Mouse (Mus musculus) G1E (cell line): ENCODE data around the gene Asb3. TPM values are rescaled to one million over a fixed set of nuclear protein-coding genes. Genes with fewer than 3 reads are reported as not detected.

ENCODE experiments used
- ATAC-seq: 2 replicates; pipeline ENCODE4 v1.8.0; 2016; ENCODE audit warnings: mild to moderate bottlenecking; ENCODE audit not compliant: insufficient number of reproducible peaks, poor library complexity, low FRiP score, severe bottlenecking; ENCODE audit errors: extremely low read depth
- DNase-seq: peaks from one replicate; pipeline ENCODE4 v3.0.0; 2012; ENCODE audit warnings: low spot score
- H3K27me3 ChIP-seq: 2 replicates; pipeline ENCODE4 v1.6.1; 2012; ENCODE audit warnings: mild to moderate bottlenecking, low read length, inconsistent platforms; ENCODE audit not compliant: insufficient read depth
- H3K36me3 ChIP-seq: replicated peaks from 2 replicates; pipeline ENCODE3; 2012; ENCODE audit warnings: mild to moderate bottlenecking, inconsistent platforms
- H3K4me1 ChIP-seq: 2 replicates; pipeline ENCODE4 v1.6.1; 2012; ENCODE audit warnings: low read depth, low read length, inconsistent platforms, mixed read lengths; ENCODE audit not compliant: insufficient read depth
- H3K4me3 ChIP-seq: 2 replicates; pipeline ENCODE4 v1.5.1; 2012; ENCODE audit warnings: low read depth, mild to moderate bottlenecking, inconsistent platforms, low read length, moderate library complexity, mixed read lengths
- H3K9me3 ChIP-seq: replicated peaks from 2 replicates; pipeline ENCODE4 v1.6.1; 2012; ENCODE audit warnings: inconsistent platforms
- CTCF ChIP-seq: IDR thresholded peaks from 2 replicates; pipeline ENCODE4 v1.5.1; 2012; ENCODE audit warnings: low read depth, low read length, inconsistent platforms, mixed read lengths
- GATA1 ChIP-seq: IDR thresholded peaks from 2 replicates; pipeline ENCODE4 v1.6.1; 2012; ENCODE audit warnings: borderline replicate concordance, low read length, inconsistent platforms, mixed read lengths
- GATA2 ChIP-seq: IDR thresholded peaks from 2 replicates; pipeline ENCODE4 v1.6.1; 2012; ENCODE audit warnings: low read depth, low read length, inconsistent platforms, borderline replicate concordance
- POLR2AphosphoS5 ChIP-seq: IDR thresholded peaks from 2 replicates; pipeline ENCODE4 v1.6.1; 2012; ENCODE audit warnings: low read depth, low read length, inconsistent platforms; ENCODE audit not compliant: insufficient replicate concordance
- TAL1 ChIP-seq: conservative IDR thresholded peaks from 2 replicates; pipeline ENCODE4 v1.6.1; 2012; ENCODE audit warnings: low read depth, low read length, inconsistent platforms, mixed read lengths
- polyA plus RNA-seq: library from polyadenylated mRNA; stranded (reverse); fragments of >175 nt; gene quantifications from 2 replicates; pipeline ENCODE4 v1.2.3, GENCODE M21; 2012
- total RNA-seq, 2 experiments: library from RNA; stranded (forward) in 1 of 2; stranded (reverse) in 1 of 2; fragments of 200-1000 nt in 1 of 2; fragments of >200 nt in 1 of 2; fragmentation: Nextera tagmentation in 1 of 2; gene quantifications; 2 replicates each; pipeline ENCODE4 v1.2.3; 2014 to 2017

Asb3 gene
- total RNA-seq (2014; fragmentation: Nextera tagmentation) (15.7 and 16.1 TPM in 2 replicates), total RNA-seq (2017) (26.4 and 26.5 TPM in 2 replicates), polyA plus RNA-seq (1.2 and 1.5 TPM in 2 replicates)

DNA sequence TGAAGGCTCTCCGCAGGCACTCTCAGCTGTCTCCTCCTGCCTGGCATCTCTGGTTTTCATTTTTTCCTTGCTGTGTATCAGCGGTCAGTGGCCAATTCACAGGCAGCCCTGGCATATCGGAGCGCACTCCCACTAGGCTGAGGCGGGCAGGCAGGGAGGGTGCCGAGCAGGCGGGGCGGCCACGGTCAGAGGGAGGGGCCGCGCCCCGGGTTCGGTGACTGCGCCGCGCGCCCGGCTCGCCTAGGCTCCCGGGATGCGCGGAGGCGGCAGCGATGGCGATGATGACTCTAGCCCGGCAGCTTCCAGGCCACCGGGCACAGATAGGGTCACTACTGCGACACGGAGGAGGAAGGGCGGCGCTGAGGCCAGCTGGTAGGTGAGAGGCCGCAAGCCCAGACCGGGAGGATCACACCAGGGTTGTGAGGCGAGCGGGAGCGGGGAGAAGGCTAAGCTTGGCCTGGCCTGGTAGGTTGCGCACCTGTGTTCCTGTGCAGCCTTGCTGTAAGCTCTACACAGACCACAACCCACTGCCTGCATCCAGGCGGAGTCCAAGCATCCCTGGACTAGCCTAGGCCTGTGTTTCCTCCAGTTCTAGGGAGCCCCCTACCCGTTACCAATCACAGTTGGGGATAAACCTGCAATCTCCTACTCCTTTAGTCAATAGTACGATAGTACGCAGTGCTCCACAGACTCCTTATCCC is at the start of gene Asb3, which contains the start of gene Gpr75:
Gene Asb3 (plus strand): TSS at position 246 of the 701 bp plus-strand sequence.
Gene Gpr75 (plus strand): TSS at position 188 of the 701 bp plus-strand sequence.
- Histone ChIP-seq H3K4me1 (peaks cover 5% of the 10 kb centered on the region; the same call in 1 of the 2 replicates), H3K27me3 (peaks cover 5% of the 10 kb centered on the region; the same call in 1 of the 2 replicates), H3K36me3 (peaks cover 5% of the 10 kb centered on the region), H3K4me3 (no peak within 1 kb of the TSS), H3K9me3 (no peaks in the 10 kb centered on the region)
- ATAC-seq (no peak), DNase-seq (no peak)
- TF ChIP-seq GATA2 (no peak), TAL1 (no peak), CTCF (no peak), POLR2AphosphoS5 (no peak), GATA1 (no peak)

DNA sequence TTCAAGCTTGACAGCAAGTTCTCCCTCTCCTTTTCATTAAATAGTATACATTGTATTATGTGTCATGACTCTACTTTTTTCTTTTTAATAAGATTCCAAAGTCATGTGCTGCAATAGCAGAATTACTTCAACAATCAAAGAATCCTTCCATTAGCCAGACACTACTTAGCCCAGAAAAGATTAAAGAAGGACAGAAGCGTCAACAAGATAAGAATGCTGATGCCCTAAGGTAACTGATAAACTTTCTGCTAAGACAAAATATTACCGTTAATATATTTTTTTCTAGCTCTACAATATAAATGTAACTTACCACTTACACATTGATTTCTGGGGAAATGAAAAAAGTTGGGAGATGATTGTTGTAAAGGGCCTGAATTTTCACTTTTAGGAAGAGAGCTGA is 46.4 kb upstream of the Asb3 start:
- Histone ChIP-seq H3K27me3 (no peaks in the 10 kb centered on the region), H3K36me3 (peaks cover 55% of the 10 kb centered on the region), H3K4me3 (no peak overlapping the region), H3K4me1 (no peaks in the 10 kb centered on the region), H3K9me3 (no peaks in the 10 kb centered on the region)
- ATAC-seq (no peak), DNase-seq (no peak)
- TF ChIP-seq TAL1 (no peak), GATA2 (no peak), POLR2AphosphoS5 (no peak), CTCF (no peak), GATA1 (no peak)

DNA sequence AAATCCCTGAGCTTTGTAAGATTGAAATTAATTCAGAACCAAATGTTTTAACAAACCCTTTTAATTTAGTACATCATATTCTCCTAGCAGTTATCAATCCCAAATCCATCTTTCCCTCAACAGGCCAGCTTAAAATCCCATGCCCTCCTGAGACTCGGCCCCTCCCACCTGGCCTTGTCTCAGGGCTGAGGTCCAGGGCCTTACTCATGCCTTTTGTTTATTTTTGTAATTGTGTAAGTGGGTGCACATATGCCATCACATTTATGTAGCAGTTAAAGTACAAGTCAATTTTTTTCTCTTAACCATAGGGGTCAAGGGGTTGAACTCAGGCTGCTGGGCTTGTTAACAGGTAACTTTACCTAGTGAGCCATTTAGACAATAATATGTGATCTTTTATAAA is 40.9 kb upstream of the Asb3 start:
- Histone ChIP-seq H3K27me3 (no peaks in the 10 kb centered on the region), H3K9me3 (no peaks in the 10 kb centered on the region), H3K36me3 (peaks cover 55% of the 10 kb centered on the region), H3K4me1 (no peaks in the 10 kb centered on the region), H3K4me3 (no peak overlapping the region)
- TF ChIP-seq TAL1 (no peak), GATA2 (no peak), CTCF (no peak), POLR2AphosphoS5 (no peak)
- ATAC-seq, result no peak
- no peak for DNase-seq

DNA sequence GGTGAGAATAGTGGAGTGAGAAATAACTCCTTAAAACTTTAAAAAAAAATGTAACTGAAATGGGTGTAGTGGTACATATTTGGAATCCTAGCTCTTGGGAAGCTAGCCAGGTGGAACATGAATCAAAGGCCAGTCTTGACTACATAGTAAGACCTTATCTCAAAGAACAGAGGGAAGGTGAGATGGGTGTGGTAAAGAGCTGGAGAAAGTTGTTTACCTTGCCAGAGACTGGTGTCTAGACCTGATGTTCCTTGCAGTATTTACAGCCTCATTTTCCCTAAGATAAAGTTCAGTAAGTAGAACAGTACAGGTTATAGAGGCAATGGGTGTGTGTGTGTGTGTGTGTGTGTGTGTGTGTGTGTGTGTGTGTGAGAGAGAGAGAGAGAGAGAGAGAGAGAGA is 12.8 kb upstream of the Asb3 start:
- no peaks in the 10 kb centered on the region for H3K27me3 ChIP-seq
- peaks cover 41% of the 10 kb centered on the region for H3K36me3 ChIP-seq
- DNase-seq (no peak), ATAC-seq (no peak)
- H3K4me1 ChIP-seq, result no peaks in the 10 kb centered on the region; the same call in 1 of the 2 replicates
- H3K9me3 ChIP-seq, result no peaks in the 10 kb centered on the region
- no peak overlapping the region for H3K4me3 ChIP-seq
- TF ChIP-seq POLR2AphosphoS5 (no peak), CTCF (no peak), GATA1 (no peak), TAL1 (no peak), GATA2 (no peak)

DNA sequence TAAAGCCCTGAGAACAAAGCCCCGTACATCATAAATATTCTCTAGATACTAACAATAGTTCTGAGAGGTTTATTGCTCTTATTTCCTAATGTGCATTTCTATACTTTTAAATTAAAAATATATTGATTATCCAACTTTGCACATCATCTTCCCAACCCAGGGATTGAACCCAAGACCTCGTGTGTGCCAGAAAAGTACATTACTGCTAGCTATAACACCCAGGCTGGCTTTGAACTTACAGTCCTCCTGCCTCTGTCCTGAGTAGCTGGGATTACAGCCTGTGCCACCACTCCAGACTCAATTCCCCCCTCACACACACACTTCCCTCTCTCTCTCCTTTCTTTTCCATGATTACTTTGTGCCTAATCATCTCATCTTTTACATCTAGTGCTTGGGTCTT is 2.9 kb downstream of the Asb3 start:
- TF ChIP-seq GATA1, result no peak
- no peak for TF ChIP-seq CTCF
- TF ChIP-seq POLR2AphosphoS5, result no peak
- no peak for ATAC-seq

DNA sequence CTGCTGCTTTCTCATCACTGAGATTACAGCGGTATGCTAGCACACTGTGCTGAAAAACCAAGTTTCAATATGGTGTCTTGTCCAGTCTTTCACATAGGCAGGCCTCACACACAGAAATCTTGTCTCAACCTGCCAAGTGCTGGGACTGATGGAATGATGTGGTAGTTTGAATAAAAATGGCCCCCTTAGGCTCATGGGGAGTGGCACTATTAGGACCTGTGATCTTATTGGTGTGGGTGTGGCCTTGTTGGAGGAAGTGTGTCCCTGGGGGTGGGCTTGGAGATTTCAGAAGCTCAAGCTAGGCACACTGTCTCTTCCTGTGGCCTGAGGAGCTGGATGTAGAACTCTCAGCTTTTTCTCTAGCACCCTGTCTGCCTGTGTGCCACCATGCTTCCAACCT is 11.0 kb downstream of the Asb3 start:
- H3K9me3 ChIP-seq, result no peaks in the 10 kb centered on the region
- H3K4me3 ChIP-seq, result no peak overlapping the region
- no peaks in the 10 kb centered on the region for H3K4me1 ChIP-seq
- H3K27me3 ChIP-seq, result peaks cover 12% of the 10 kb centered on the region
- no peaks in the 10 kb centered on the region for H3K36me3 ChIP-seq
- ATAC-seq, result no peak
- no peak for TF ChIP-seq POLR2AphosphoS5
- no peak for TF ChIP-seq GATA1
- TF ChIP-seq GATA2, result no peak
- no peak for TF ChIP-seq CTCF
- DNase-seq, result no peak

More for the DNA sequence above, 2.9 kb downstream of the Asb3 start:
- Histone ChIP-seq H3K9me3 (no peaks in the 10 kb centered on the region), H3K4me3 (no peak overlapping the region), H3K36me3 (peaks cover 2% of the 10 kb centered on the region), H3K4me1 (peaks cover 5% of the 10 kb centered on the region; the same call in 1 of the 2 replicates), H3K27me3 (peaks cover 21% of the 10 kb centered on the region)
- no peak for DNase-seq
